Mouse (Mus musculus): ENCODE results near the gene Hoxa6. TPM values are rescaled to one million over a fixed set of nuclear protein-coding genes. Genes with fewer than 3 reads are reported as not detected.

The Hoxa6 gene
- polyA plus RNA-seq, 1 experiment from 2014 or later: not detected

DNA sequence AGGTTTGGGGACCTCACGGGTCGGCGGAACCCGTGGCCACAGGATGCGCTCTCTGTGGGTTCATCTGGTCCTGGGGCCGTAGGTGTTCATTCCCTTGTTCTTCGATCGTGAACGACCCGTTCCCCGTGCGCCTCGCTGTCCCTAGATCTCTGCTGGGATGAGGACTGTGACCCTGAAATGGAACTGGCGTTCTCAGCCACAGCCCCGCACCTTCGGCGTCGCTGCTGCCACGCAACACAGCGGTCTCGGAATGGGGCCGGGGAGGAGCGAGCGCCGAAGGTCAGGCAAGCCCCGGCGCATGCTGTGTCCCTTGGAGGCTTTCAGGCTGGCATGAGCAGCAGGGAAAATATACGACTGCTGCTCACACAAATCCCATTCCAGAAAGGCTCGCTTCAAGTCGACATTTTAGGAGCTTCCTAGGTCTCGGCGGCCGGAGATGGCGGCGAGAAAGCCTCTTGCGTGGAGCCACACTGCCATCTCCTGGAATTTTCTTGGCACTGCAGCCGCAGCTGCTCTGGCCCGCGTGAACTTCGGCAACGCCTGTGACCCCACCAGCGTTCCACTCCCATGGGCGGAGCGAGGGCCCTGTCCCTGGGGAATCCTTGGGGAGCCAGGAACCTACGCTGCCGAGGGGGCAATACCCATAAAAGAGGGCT lies 12.9 kb upstream of the Hoxa6 start, which contains the start of gene Hoxa7:
TSS of gene Hoxa7 (minus strand) at position 518 of the 656 bp plus-strand sequence.
- ATAC-seq (ENCODE audit: low FRiP score): peak; percentile 61
- Histone ChIP-seq H3K27ac (no peak within 1 kb of the TSS), H3K4me2 (peak within 1 kb of the TSS; percentile 61), H3K4me3 (replicated peaks) (peak within 1 kb of the TSS; percentile 39), H3K27me3 (peaks cover 99% of the 10 kb centered on the region), H3K4me1 (peaks cover 16% of the 10 kb centered on the region), H3K9me3 (no peaks in the 10 kb centered on the region), H3K36me3 (replicated peaks) (no peaks in the 10 kb centered on the region), H3K9ac (no peak within 1 kb of the TSS)
- under 1% methylated on average over 46 of the region's 46 CpGs for WGBS

DNA sequence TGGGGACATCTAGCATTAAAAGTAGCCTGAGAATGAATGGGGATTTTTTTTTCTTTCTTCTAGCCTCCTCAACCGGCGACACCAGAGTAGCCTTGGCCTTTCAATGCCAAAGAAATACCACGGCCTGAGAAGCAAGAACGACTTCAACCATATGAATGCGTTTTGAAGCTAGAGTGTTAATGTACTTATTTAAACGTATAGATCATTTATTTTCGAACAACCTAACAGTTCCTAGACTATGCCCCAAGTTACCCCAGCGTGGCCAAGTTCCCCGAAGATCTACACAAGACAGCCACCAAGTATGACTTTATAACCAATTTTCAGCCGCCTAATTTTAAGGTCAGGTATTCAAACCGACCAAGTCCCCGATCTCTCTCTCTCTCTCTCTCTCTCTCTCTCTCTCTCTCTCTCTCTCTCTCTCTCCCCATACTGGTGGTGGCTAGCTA lies 12.4 kb upstream of the Hoxa6 start:
- Histone ChIP-seq H3K4me3 (replicated peaks) (peak overlapping the region; percentile 39), H3K9me3 (no peaks in the 10 kb centered on the region), H3K9ac (no peak overlapping the region), H3K4me2 (peak overlapping the region; percentile 61), H3K4me1 (peaks cover 16% of the 10 kb centered on the region), H3K36me3 (replicated peaks) (no peaks in the 10 kb centered on the region), H3K27me3 (peaks cover 99% of the 10 kb centered on the region), H3K27ac (no peak overlapping the region)
- WGBS: 6% methylated on average over 12 of the region's 12 CpGs
- ATAC-seq (ENCODE audit: low FRiP score): no peak

DNA sequence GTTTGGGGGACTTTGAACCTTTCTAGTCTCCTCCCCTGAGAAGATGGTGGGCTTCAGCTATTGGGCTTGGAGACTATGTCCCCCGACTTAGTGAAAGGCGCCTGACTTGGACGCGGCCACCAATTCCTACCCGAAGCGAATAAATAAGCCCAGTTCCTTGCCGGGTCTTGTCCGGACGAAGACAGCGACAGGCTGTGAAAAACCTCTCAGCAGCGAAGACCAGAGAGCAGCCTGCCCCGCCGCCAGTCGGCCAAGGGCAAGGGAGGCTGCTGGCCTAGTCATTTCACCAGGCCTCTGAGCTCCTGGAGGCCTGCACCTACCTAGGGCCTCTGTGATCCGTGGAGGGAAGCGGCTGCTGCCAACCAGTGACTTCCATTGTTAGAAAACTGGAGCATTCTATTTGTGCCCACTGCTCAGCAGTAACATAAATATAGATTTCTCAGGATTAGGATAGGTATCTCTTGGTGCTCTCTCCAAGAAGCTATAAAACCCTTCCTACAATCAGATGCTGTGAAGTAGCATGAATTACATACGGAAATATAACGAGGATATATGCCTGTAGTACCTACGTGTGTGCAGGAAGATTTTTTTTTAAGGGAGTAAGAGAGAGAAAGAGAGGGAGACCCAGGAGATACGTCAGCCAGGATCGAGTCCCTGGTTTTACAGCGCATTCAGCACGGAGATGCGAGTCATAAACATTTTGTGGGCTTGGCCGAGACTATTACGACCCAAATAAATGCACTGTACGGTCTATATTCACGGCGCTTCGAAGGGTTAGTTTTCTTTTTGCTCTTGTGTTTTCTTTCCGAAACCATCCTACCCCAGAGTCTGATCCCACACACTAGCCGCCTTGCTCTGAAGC lies 11.7 kb upstream of the Hoxa6 start:
- H3K4me2 ChIP-seq: no peak overlapping the region
- peaks cover 16% of the 10 kb centered on the region for H3K4me1 ChIP-seq
- ATAC-seq (ENCODE audit: low FRiP score): no peak
- no peak overlapping the region for H3K9ac ChIP-seq
- H3K9me3 ChIP-seq: no peaks in the 10 kb centered on the region
- H3K27ac ChIP-seq: no peak overlapping the region
- 9% methylated on average over 32 of the region's 32 CpGs for WGBS
- H3K4me3 ChIP-seq (replicated peaks): no peak overlapping the region
- H3K36me3 ChIP-seq (replicated peaks): no peaks in the 10 kb centered on the region
- peaks cover 99% of the 10 kb centered on the region for H3K27me3 ChIP-seq

- Histone ChIP-seq H3K9ac (no peak overlapping the region), H3K36me3 (replicated peaks) (no peaks in the 10 kb centered on the region), H3K4me2 (no peak overlapping the region), H3K4me3 (replicated peaks) (no peak overlapping the region), H3K27ac (no peak overlapping the region), H3K27me3 (peaks cover 99% of the 10 kb centered on the region), H3K4me1 (peaks cover 16% of the 10 kb centered on the region), H3K9me3 (no peaks in the 10 kb centered on the region)
- WGBS: 18% methylated on average over 9 of the region's 9 CpGs
- ATAC-seq (ENCODE audit: low FRiP score): no peak
Measured at GRCm38 (mm10) chr6:52219234-52219942, 10.9 kb upstream of the Hoxa6 start.

DNA sequence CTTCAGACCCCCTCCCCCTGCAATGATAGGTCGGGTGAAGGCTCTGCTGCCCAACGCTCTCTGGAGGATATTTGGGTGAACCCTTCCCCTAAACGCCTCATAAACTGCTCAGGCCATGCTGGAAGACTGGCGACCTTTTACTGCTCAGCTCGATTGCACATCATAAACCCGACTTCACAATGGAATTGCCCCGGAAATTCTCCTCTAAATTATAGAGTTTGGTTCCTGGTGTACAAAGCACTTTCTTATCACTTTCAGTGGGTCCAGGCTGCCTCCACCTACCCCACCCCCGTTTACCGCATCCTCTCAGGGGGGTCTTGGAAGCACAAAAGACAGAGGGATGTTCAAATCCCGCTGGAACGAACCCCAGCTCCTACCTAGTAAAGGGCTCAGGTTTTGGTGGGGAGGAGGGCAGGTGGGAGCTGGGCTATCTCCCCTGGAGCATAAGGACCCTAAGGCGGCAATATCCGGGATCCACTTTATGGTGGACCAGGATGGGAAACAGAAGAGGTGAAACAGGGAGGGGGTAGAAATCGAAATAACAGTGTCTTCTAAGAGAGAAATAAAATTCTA lies 10.2 kb upstream of the Hoxa6 start:
- peaks cover 16% of the 10 kb centered on the region for H3K4me1 ChIP-seq
- no peak overlapping the region for H3K4me3 ChIP-seq (replicated peaks)
- H3K4me2 ChIP-seq: no peak overlapping the region
- no peak for ATAC-seq (ENCODE audit: low FRiP score)
- H3K9me3 ChIP-seq: no peaks in the 10 kb centered on the region
- 8% methylated on average over 14 of the region's 14 CpGs for whole genome bisulfite sequencing
- H3K36me3 ChIP-seq (replicated peaks): no peaks in the 10 kb centered on the region
- H3K27ac ChIP-seq: no peak overlapping the region
- no peak overlapping the region for H3K9ac ChIP-seq
- H3K27me3 ChIP-seq: peaks cover 99% of the 10 kb centered on the region

- H3K36me3 ChIP-seq (replicated peaks): no peaks in the 10 kb centered on the region
- no peak overlapping the region for H3K27ac ChIP-seq
- peaks cover 16% of the 10 kb centered on the region for H3K4me1 ChIP-seq
- H3K4me3 ChIP-seq (replicated peaks): no peak overlapping the region
- H3K9ac ChIP-seq: no peak overlapping the region
- ATAC-seq (ENCODE audit: low FRiP score): no peak
- no peak overlapping the region; the same call in 1 of the 2 replicates for H3K4me2 ChIP-seq
- peaks cover 100% of the 10 kb centered on the region for H3K27me3 ChIP-seq
- H3K9me3 ChIP-seq: no peaks in the 10 kb centered on the region
- 4% methylated on average over 23 of the region's 23 CpGs for WGBS
Measured at GRCm38 (mm10) chr6:52217895-52218642, 9.5 kb upstream of the Hoxa6 start.

- H3K4me3 ChIP-seq (replicated peaks): peak overlapping the region; percentile 33
- ATAC-seq (ENCODE audit: low FRiP score): no peak
- under 1% methylated on average over 25 of the region's 25 CpGs for whole genome bisulfite sequencing
- no peaks in the 10 kb centered on the region for H3K9me3 ChIP-seq
- peaks cover 100% of the 10 kb centered on the region for H3K27me3 ChIP-seq
- no peak overlapping the region for H3K9ac ChIP-seq
- H3K4me2 ChIP-seq: peak overlapping the region; percentile 45
- no peaks in the 10 kb centered on the region for H3K36me3 ChIP-seq (replicated peaks)
- H3K27ac ChIP-seq: no peak overlapping the region
- H3K4me1 ChIP-seq: peaks cover 16% of the 10 kb centered on the region
Measured at GRCm38 (mm10) chr6:52217459-52217768, 8.9 kb upstream of the Hoxa6 start.

DNA sequence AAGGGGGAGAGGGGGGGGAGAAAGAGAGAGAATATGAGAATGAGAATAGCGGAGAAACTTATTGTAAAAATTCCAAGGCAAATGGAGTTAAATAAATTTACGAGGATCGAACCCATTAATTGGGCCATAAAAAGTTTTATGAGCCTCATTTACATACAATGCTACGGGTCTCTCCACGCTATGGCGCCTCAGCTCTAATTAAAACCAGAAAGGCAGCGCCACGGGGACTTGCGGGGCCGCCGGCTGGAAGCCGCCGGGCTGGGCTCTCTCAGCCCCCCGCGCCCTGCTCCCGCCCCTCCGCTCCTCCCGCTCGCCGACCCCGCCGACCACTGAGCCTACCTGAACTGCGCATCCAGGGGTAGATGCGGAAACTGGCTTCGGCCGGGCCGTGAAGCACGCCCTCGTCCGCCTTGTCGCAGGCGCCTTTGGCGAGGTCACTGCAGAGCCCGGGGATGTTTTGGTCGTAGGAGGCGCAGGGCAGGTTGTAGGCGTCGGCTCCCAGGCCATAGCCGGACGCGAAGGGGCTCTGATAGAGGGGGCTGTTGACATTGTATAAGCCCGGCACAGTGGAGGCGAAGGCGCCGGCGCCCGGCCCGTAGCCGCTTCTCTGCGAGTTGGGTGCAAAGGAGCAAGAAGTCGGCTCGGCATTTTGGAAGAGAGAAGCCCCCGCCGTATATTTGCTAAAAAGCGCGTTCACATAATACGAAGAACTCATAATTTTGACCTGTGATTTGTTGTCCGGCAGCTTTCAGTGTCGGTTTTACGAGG lies 8.4 kb upstream of the Hoxa6 start:
- WGBS: 2% methylated on average over 60 of the region's 60 CpGs
- H3K4me2 ChIP-seq: peak overlapping the region; percentile 45
- H3K9ac ChIP-seq: no peak overlapping the region
- H3K4me3 ChIP-seq (replicated peaks): peak overlapping the region; percentile 33
- H3K9me3 ChIP-seq: no peaks in the 10 kb centered on the region
- peaks cover 100% of the 10 kb centered on the region for H3K27me3 ChIP-seq
- H3K36me3 ChIP-seq (replicated peaks): no peaks in the 10 kb centered on the region
- H3K4me1 ChIP-seq: peaks cover 16% of the 10 kb centered on the region
- ATAC-seq (ENCODE audit: low FRiP score): no peak
- no peak overlapping the region for H3K27ac ChIP-seq

DNA sequence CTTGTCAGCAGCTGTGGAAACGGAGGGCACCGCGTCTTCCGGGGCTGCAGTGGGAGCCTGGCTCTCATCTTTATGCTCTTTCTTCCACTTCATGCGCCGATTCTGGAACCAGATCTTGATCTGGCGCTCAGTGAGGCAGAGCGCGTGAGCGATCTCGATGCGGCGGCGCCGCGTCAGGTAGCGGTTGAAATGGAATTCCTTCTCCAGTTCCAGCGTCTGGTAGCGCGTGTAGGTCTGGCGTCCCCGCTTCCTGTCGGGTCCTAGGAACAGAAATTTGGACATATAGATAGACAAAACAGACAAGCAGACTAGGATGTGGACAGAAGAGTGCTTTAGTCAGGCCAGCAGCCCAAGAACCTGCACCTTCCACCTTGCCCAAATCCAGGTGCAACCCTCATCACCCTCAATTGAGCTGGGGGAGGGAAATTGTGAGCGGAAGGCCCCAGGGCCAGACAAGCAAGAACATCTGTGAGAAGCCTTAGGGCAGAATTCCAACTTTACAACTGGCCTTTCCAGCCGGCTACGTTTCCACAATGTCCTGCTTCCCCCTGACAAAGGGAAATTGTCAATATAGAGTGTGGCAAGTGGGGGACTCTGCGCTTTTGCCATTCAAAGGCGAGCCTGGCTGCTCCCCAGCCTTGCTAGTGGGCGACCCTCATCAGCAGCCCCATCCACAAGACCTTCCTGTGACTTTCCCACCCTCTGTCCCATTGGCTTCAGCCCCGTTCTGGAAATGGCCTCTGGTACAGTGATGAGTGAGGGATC lies 7.4 kb upstream of the Hoxa6 start:
- Histone ChIP-seq H3K9ac (no peak overlapping the region), H3K27me3 (peaks cover 100% of the 10 kb centered on the region), H3K4me2 (no peak overlapping the region), H3K4me3 (replicated peaks) (no peak overlapping the region), H3K9me3 (no peaks in the 10 kb centered on the region), H3K4me1 (peaks cover 13% of the 10 kb centered on the region), H3K36me3 (replicated peaks) (no peaks in the 10 kb centered on the region), H3K27ac (no peak overlapping the region)
- WGBS: under 1% methylated on average over 30 of the region's 30 CpGs
- ATAC-seq (ENCODE audit: low FRiP score): no peak

DNA sequence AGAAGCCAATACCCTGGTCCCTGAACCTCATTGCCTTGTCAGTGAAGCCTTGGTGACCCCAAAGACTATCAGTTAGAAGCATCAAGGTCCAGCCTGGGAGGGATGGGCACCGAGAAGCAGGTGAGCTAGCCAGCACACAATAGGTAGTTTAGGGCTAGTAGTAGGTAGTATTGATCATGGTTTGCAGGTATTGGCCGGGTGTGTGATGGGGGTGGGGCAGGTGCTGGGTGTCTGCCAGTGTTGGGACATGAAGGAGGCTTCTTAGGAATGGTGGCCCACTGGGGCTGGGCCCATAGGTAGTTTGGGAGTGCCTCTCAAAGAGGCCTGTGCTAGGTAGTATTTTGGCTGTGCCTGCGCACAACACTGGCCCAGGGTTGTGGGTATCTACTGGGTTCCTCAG lies 6.5 kb upstream of the Hoxa6 start:
- Histone ChIP-seq H3K4me1 (peaks cover 13% of the 10 kb centered on the region), H3K4me2 (no peak overlapping the region), H3K9me3 (no peaks in the 10 kb centered on the region), H3K9ac (no peak overlapping the region), H3K27me3 (peaks cover 99% of the 10 kb centered on the region), H3K4me3 (replicated peaks) (no peak overlapping the region), H3K36me3 (replicated peaks) (no peaks in the 10 kb centered on the region), H3K27ac (no peak overlapping the region)
- ATAC-seq (ENCODE audit: low FRiP score): no peak
- WGBS: 12% methylated on average over 3 of the region's 3 CpGs
